Mouse (Mus musculus) midbrain, embryonic 12.5 days (tissue): ENCODE measurements at regions not wholly inside any gene's neighbourhood (a gene's known extent, or its start where the extent isn't known, plus 50 kb on each side); places are given as distances from the start of the nearest gene placed in this dataset.
A peak's percentile ranks its signal among the peaks of the same experiment; 100 is the strongest.

ENCODE experiments used
- ATAC-seq: fragments of 200-750 bp; cut with Nextera tagmentation; 2 replicates; pipeline ENCODE4 v1.8.0; 2017; ENCODE audit warnings: low read depth, moderate TSS enrichment, moderate library complexity; ENCODE audit not compliant: low FRiP score
- H3K27ac ChIP-seq: fragments of 300-500 bp; sonication (generic); replicated peaks from 2 replicates; pipeline ENCODE4 v1.5.1; 2016; ENCODE audit warnings: mild to moderate bottlenecking
- H3K27me3 ChIP-seq: fragments of 300-500 bp; sonication (generic); 2 replicates; pipeline ENCODE4 v1.6.1; 2016; ENCODE audit warnings: mild to moderate bottlenecking
- H3K36me3 ChIP-seq: fragments of 300-500 bp; sonication (generic); 2 replicates; pipeline ENCODE4 v1.6.1; 2016
- H3K4me1 ChIP-seq: fragments of 300-500 bp; sonication (generic); 2 replicates; pipeline ENCODE4 v1.6.1; 2016
- H3K4me2 ChIP-seq: fragments of 300-500 bp; sonication (generic); replicated peaks from 2 replicates; pipeline ENCODE4 v1.6.1; 2016; ENCODE audit warnings: mild to moderate bottlenecking, moderate library complexity
- H3K4me3 ChIP-seq: fragments of 300-500 bp; sonication (generic); 2 replicates; pipeline ENCODE4 v1.5.1; 2016; ENCODE audit warnings: mild to moderate bottlenecking
- H3K9ac ChIP-seq: fragments of 300-500 bp; sonication (generic); replicated peaks from 2 replicates; pipeline ENCODE4 v1.6.1; 2016; ENCODE audit warnings: mild to moderate bottlenecking, moderate library complexity
- H3K9me3 ChIP-seq: fragments of 300-500 bp; sonication (generic); 2 replicates; pipeline ENCODE4 v1.6.1; 2016; ENCODE audit warnings: mild to moderate bottlenecking
- WGBS: fragments of 180-500 bp; shearing (Covaris S2); methylation state at CpG from one replicate; pipeline ENCODE4 v1.1.7; 2016; 5-methylcytosine and 5-hydroxymethylcytosine counted together

GRCm38 (mm10) chr17:61960837-61961236, 920.3 kb downstream of the Efna5 start:
- no peaks in the 10 kb centered on the region for H3K4me1 ChIP-seq
- no peak for ATAC-seq

GRCm38 (mm10) chr17:61960017-61960813, 920.9 kb downstream of the Efna5 start:
- Histone ChIP-seq H3K27ac (no peak overlapping the region), H3K4me2 (no peak overlapping the region), H3K9ac (no peak overlapping the region), H3K36me3 (no peaks in the 10 kb centered on the region), H3K9me3 (no peaks in the 10 kb centered on the region), H3K27me3 (no peaks in the 10 kb centered on the region), H3K4me1 (no peaks in the 10 kb centered on the region), H3K4me3 (no peak overlapping the region)
- 80% methylated on average over 5 of the region's 5 CpGs for WGBS
- ATAC-seq, result no peak

More at GRCm38 (mm10) chr17:61960837-61961236, 920.3 kb downstream of the Efna5 start:
- no peak overlapping the region for H3K9ac ChIP-seq
- no peaks in the 10 kb centered on the region for H3K27me3 ChIP-seq
- WGBS, result 58% methylated on average over 5 of the region's 5 CpGs
- H3K27ac ChIP-seq, result no peak overlapping the region
- no peaks in the 10 kb centered on the region for H3K9me3 ChIP-seq
- H3K4me3 ChIP-seq, result no peak overlapping the region
- no peak overlapping the region for H3K4me2 ChIP-seq
- H3K36me3 ChIP-seq, result no peaks in the 10 kb centered on the region

GRCm38 (mm10) chr17:61917766-61918165, 963.4 kb downstream of the Efna5 start:
- Histone ChIP-seq H3K27ac (no peak overlapping the region), H3K4me1 (no peaks in the 10 kb centered on the region), H3K4me2 (no peak overlapping the region), H3K36me3 (no peaks in the 10 kb centered on the region), H3K9me3 (no peaks in the 10 kb centered on the region), H3K4me3 (no peak overlapping the region), H3K9ac (no peak overlapping the region), H3K27me3 (no peaks in the 10 kb centered on the region)
- no peak for ATAC-seq

- H3K9ac ChIP-seq, result no peak overlapping the region
- H3K4me3 ChIP-seq, result no peak overlapping the region
- H3K4me2 ChIP-seq, result no peak overlapping the region
- H3K27ac ChIP-seq, result no peak overlapping the region
- no peaks in the 10 kb centered on the region for H3K4me1 ChIP-seq
- 91% methylated on average over 19 of the region's 19 CpGs for WGBS
- ATAC-seq, result no peak
- no peaks in the 10 kb centered on the region for H3K9me3 ChIP-seq
- no peaks in the 10 kb centered on the region for H3K36me3 ChIP-seq
- no peaks in the 10 kb centered on the region for H3K27me3 ChIP-seq
Observed at GRCm38 (mm10) chr17:61902898-61903297, 978.2 kb downstream of the Efna5 start.

GRCm38 (mm10) chr17:61890631-61891030, 990.5 kb downstream of the Efna5 start:
- Histone ChIP-seq H3K4me2 (no peak overlapping the region), H3K4me3 (no peak overlapping the region), H3K4me1 (no peaks in the 10 kb centered on the region), H3K9ac (no peak overlapping the region), H3K36me3 (no peaks in the 10 kb centered on the region), H3K27me3 (no peaks in the 10 kb centered on the region), H3K27ac (no peak overlapping the region), H3K9me3 (no peaks in the 10 kb centered on the region)
- no peak for ATAC-seq
- 65% methylated on average over 4 of the region's 4 CpGs for WGBS

- no peak overlapping the region for H3K27ac ChIP-seq
- WGBS, result 90% methylated on average over 4 of the region's 4 CpGs
Observed at GRCm38 (mm10) chr17:61866154-61866553, 1015.0 kb downstream of the Efna5 start.

GRCm38 (mm10) chr17:61862437-61862836, 1018.7 kb downstream of the Efna5 start:
- H3K4me1 ChIP-seq, result no peaks in the 10 kb centered on the region
- H3K36me3 ChIP-seq, result no peaks in the 10 kb centered on the region
- no peaks in the 10 kb centered on the region for H3K27me3 ChIP-seq
- ATAC-seq, result no peak
- no peak overlapping the region for H3K27ac ChIP-seq
- H3K9ac ChIP-seq, result no peak overlapping the region
- no peaks in the 10 kb centered on the region for H3K9me3 ChIP-seq
- H3K4me3 ChIP-seq, result no peak overlapping the region
- no peak overlapping the region for H3K4me2 ChIP-seq
- 76% methylated on average over 2 of the region's 2 CpGs for WGBS

More at GRCm38 (mm10) chr17:61866154-61866553, 1015.0 kb downstream of the Efna5 start:
- H3K36me3 ChIP-seq, result no peaks in the 10 kb centered on the region
- no peaks in the 10 kb centered on the region for H3K9me3 ChIP-seq
- H3K27me3 ChIP-seq, result no peaks in the 10 kb centered on the region
- ATAC-seq, result no peak
- no peak overlapping the region for H3K4me3 ChIP-seq
- H3K9ac ChIP-seq, result no peak overlapping the region
- no peaks in the 10 kb centered on the region for H3K4me1 ChIP-seq
- H3K4me2 ChIP-seq, result no peak overlapping the region

- ATAC-seq, result no peak
- H3K27ac ChIP-seq, result no peak overlapping the region
- no peak overlapping the region for H3K4me2 ChIP-seq
- H3K4me3 ChIP-seq, result no peak overlapping the region
- no peaks in the 10 kb centered on the region for H3K36me3 ChIP-seq
- 85% methylated on average over 2 of the region's 2 CpGs for WGBS
- H3K9ac ChIP-seq, result no peak overlapping the region
- no peaks in the 10 kb centered on the region for H3K4me1 ChIP-seq
- H3K9me3 ChIP-seq, result no peaks in the 10 kb centered on the region
- no peaks in the 10 kb centered on the region for H3K27me3 ChIP-seq
Observed at GRCm38 (mm10) chr17:61837555-61837954, 1043.6 kb downstream of the Efna5 start.

- Histone ChIP-seq H3K4me3 (no peak overlapping the region), H3K9me3 (no peaks in the 10 kb centered on the region), H3K4me1 (no peaks in the 10 kb centered on the region), H3K36me3 (no peaks in the 10 kb centered on the region), H3K4me2 (no peak overlapping the region), H3K9ac (no peak overlapping the region), H3K27ac (no peak overlapping the region), H3K27me3 (no peaks in the 10 kb centered on the region)
- ATAC-seq, result no peak
- 92% methylated on average over 2 of the region's 2 CpGs for WGBS
Observed at GRCm38 (mm10) chr17:61815490-61815889, 1065.6 kb downstream of the Efna5 start.

- Histone ChIP-seq H3K27ac (no peak overlapping the region), H3K36me3 (no peaks in the 10 kb centered on the region), H3K4me1 (peaks cover 6% of the 10 kb centered on the region; the same call in 1 of the 2 replicates), H3K27me3 (no peaks in the 10 kb centered on the region), H3K9ac (no peak overlapping the region), H3K9me3 (no peaks in the 10 kb centered on the region), H3K4me2 (no peak overlapping the region), H3K4me3 (no peak overlapping the region)
- ATAC-seq, result no peak
Observed at GRCm38 (mm10) chr17:61768361-61768760, 1112.8 kb downstream of the Efna5 start.

- H3K4me1 ChIP-seq, result peaks cover 6% of the 10 kb centered on the region; the same call in 1 of the 2 replicates
- WGBS, result 37% methylated on average over 2 of the region's 2 CpGs
- H3K27ac ChIP-seq, result no peak overlapping the region
- H3K4me2 ChIP-seq, result no peak overlapping the region
- no peak overlapping the region for H3K4me3 ChIP-seq
- peak; percentile 58 for ATAC-seq
- no peaks in the 10 kb centered on the region for H3K36me3 ChIP-seq
- no peaks in the 10 kb centered on the region for H3K27me3 ChIP-seq
- H3K9me3 ChIP-seq, result no peaks in the 10 kb centered on the region
- no peak overlapping the region for H3K9ac ChIP-seq
Observed at GRCm38 (mm10) chr17:61765143-61765542, 1116.0 kb downstream of the Efna5 start.
